Mouse (Mus musculus) colon, adult 2 months (tissue): ENCODE results near the gene Klhl41. TPM values are rescaled to one million over a fixed set of nuclear protein-coding genes. Genes with fewer than 3 reads are reported as not detected.

Source experiments
- polyA plus RNA-seq: library from polyadenylated mRNA; depleted of rRNA; stranded (reverse); fragments of >200 nt; gene quantifications from 2 replicates; pipeline ENCODE4 v1.2.3, GENCODE M21; 2012; rRNA removed

The Klhl41 gene
- not detected in 2 replicates for polyA plus RNA-seq

GRCm38 (mm10) chr2:69669853-69670252, at the start of gene Klhl41:
Gene Klhl41 (plus strand): TSS chr2:69670120.

DNA sequence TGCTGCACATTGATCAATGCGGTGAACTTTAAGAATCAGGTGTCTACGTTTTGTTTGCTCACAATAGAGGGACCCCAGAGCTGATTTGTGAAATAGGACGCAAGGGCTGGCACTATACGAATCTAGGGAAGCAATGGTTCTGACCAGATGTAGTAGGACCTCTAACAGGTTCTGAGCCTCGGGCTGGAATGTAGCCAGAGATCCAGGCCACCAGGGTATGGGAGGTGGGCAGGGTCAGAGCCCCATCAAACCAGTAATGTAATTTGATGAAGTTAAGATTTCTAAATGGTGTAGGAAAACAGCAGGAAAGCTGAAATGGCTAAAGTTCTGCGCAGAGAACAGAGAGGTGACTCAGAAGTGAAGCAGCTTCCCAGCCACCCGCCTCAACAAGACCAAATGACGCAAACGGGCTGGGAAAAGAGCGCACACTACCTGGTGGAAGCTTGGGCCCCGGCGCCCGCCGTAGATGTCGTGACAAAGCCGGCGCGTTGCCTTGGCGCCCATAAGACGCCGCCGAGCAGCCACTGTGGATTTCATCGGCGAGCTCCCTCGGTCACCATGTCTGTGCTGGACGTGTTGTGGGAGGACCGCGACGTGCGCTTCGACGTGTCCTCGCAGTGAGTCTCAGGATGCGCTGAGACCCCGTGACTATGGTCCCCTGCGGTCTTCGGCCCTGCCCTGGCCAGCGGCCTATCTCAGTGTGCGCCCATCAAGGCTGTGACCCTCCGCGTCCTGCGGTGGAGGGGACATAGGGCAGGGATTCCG, 23.0 kb upstream of the Klhl41 start, which contains the start of gene Bbs5:
Bbs5 (plus strand) TSS at position 446 of the 765 bp plus-strand sequence.

DNA sequence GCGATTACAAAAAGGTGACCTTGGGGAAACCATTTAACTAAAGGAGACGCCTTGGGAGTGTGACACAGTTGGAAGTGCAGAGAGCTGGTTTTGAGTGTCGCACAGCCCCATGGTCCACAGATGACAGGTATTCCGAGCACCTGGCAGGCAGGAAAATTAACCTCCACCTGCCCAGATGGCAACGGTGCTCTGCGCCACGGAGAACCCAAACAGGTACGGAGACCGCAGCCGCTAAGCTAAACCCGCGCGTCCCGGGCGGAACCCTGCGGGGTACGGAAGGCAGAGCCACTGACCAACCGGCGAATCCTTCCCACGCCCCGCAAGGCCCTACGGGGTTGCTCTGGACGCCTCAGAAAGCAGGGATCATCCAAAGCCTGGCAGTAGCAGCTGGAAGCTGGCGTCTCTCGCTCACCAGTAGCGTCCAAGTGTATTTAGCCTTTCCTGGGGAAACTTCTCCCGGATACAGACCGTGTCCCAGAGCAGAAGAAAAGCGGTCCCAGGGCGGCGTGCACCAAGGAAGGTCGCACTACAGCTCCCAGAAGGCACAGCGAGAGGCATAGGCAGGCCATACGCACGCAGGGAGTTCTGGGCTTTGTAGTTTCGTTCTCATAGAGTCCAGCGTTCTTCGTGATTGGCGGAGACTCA, 43.2 kb downstream of the Klhl41 start, which contains the start of gene Fastkd1:
Fastkd1 (minus strand) TSS at position 536 of the 645 bp plus-strand sequence.

GRCm38 (mm10) chr2:69722273-69722649, 52.3 kb downstream of the Klhl41 start, which contains the start of gene Ppig:
Gene Ppig (plus strand): TSS chr2:69722545.

Other genes starting within 250 kb of the Klhl41 start
- 0.05 and 0.06 TPM in 2 replicates for gene Lrp2, start 84.1 kb upstream of the Klhl41 start, polyA plus RNA-seq
- 0.80 and 0.82 TPM in 2 replicates for gene Bbs5, start 22.9 kb upstream of the Klhl41 start, polyA plus RNA-seq
- 5.2 and 6.6 TPM in 2 replicates for gene Fastkd1, start 43.4 kb downstream of the Klhl41 start, polyA plus RNA-seq
- gene Ppig, start 52.4 kb downstream of the Klhl41 start, polyA plus RNA-seq: 0.80 and 0.84 TPM in 2 replicates
- 0.09 and 0.13 TPM in 2 replicates for gene Ccdc173, start 119.5 kb downstream of the Klhl41 start, polyA plus RNA-seq
- gene Phospho2, start 119.5 kb downstream of the Klhl41 start, polyA plus RNA-seq: 91.9 and 92.0 TPM in 2 replicates
- gene Klhl23, start 151.8 kb downstream of the Klhl41 start, polyA plus RNA-seq: 3.9 and 5.0 TPM in 2 replicates
- 0.64 and 0.72 TPM in 2 replicates for gene Ssb, start 191.4 kb downstream of the Klhl41 start, polyA plus RNA-seq
- gene Mettl5, start 215.5 kb downstream of the Klhl41 start, polyA plus RNA-seq: 6.2 and 9.6 TPM in 2 replicates
- 8.5 and 10.4 TPM in 2 replicates for gene Ubr3, start 227.1 kb downstream of the Klhl41 start, polyA plus RNA-seq